Mouse (Mus musculus) cortical plate, adult 2 months (tissue): ENCODE results near the gene Slc35a1.

Source experiments
- CTCF ChIP-seq: fragments of 200-500 bp; IDR thresholded peaks from 2 replicates; pipeline ENCODE4 v1.5.1; 2011; ENCODE audit warnings: mild to moderate bottlenecking, control low read depth, low read length; ENCODE audit not compliant: insufficient read depth; ENCODE audit errors: extremely low read depth
- POLR2A ChIP-seq: fragments of 200-500 bp; IDR thresholded peaks from 2 replicates; pipeline ENCODE4 v1.6.1; 2011; ENCODE audit warnings: mild to moderate bottlenecking, low read length, control low read depth; ENCODE audit not compliant: insufficient read depth; ENCODE audit errors: extremely low read depth

- no peak for TF ChIP-seq CTCF
- TF ChIP-seq POLR2A: no peak
Observed at GRCm38 (mm10) chr4:34680530-34680929, 6.7 kb downstream of the Slc35a1 start.
